Mouse (Mus musculus) testis, adult 2 months (tissue): ENCODE results near the gene 4931429L15Rik. TPM values are rescaled to one million over a fixed set of nuclear protein-coding genes. Genes with fewer than 3 reads are reported as not detected.
A peak's percentile ranks its signal among the peaks of the same experiment; 100 is the strongest.

Source experiments
- H3K27ac ChIP-seq: fragments of 200-500 bp; 2 replicates; pipeline ENCODE4 v1.5.1; 2012; ENCODE audit warnings: low read depth, low read length; ENCODE audit not compliant: control insufficient read depth, insufficient read depth
- H3K27me3 ChIP-seq: fragments of 200-500 bp; 2 replicates; pipeline ENCODE4 v1.6.1; 2012; ENCODE audit warnings: mild to moderate bottlenecking, low read length, moderate library complexity; ENCODE audit not compliant: control insufficient read depth, insufficient read depth
- H3K36me3 ChIP-seq: fragments of 200-500 bp; 2 replicates; pipeline ENCODE4 v1.6.1; 2012; ENCODE audit warnings: mild to moderate bottlenecking, low read length; ENCODE audit not compliant: control insufficient read depth, insufficient read depth
- H3K4me1 ChIP-seq: fragments of 200-500 bp; 2 replicates; pipeline ENCODE4 v1.6.1; 2012; ENCODE audit warnings: low read length; ENCODE audit not compliant: control insufficient read depth, insufficient read depth
- H3K4me3 ChIP-seq: fragments of 200-500 bp; 2 replicates; pipeline ENCODE4 v1.5.1; 2012; ENCODE audit warnings: low read depth, mild to moderate bottlenecking, low read length, moderate library complexity, mixed read lengths; ENCODE audit not compliant: control insufficient read depth
- CTCF ChIP-seq: fragments of 200-500 bp; IDR thresholded peaks from 2 replicates; pipeline ENCODE4 v1.5.1; 2012; ENCODE audit warnings: low read depth, mild to moderate bottlenecking, inconsistent platforms, low read length, moderate library complexity; ENCODE audit not compliant: control insufficient read depth, insufficient read depth, insufficient replicate concordance
- POLR2A ChIP-seq: fragments of 200-500 bp; IDR thresholded peaks from 2 replicates; pipeline ENCODE4 v1.6.1; 2012; ENCODE audit warnings: low read depth, mild to moderate bottlenecking, inconsistent platforms, low read length, moderate library complexity; ENCODE audit not compliant: control insufficient read depth
- polyA plus RNA-seq: library from polyadenylated mRNA; depleted of rRNA; stranded (reverse); fragments of >200 nt; gene quantifications from 2 replicates; pipeline ENCODE4 v1.2.3, GENCODE M21; 2012

The 4931429L15Rik gene
- polyA plus RNA-seq, 1 experiment: 180 TPM

GRCm38 (mm10) chr9:46334471-46335025 lies 14.8 kb upstream of the 4931429L15Rik start:
- H3K27me3 ChIP-seq: peaks cover 3% of the 10 kb centered on the region
- no peaks in the 10 kb centered on the region for H3K36me3 ChIP-seq
- no peak overlapping the region for H3K27ac ChIP-seq
- peaks cover 19% of the 10 kb centered on the region for H3K4me1 ChIP-seq
- no peak for TF ChIP-seq POLR2A
- peak overlapping the region; percentile 26 for H3K4me3 ChIP-seq

DNA sequence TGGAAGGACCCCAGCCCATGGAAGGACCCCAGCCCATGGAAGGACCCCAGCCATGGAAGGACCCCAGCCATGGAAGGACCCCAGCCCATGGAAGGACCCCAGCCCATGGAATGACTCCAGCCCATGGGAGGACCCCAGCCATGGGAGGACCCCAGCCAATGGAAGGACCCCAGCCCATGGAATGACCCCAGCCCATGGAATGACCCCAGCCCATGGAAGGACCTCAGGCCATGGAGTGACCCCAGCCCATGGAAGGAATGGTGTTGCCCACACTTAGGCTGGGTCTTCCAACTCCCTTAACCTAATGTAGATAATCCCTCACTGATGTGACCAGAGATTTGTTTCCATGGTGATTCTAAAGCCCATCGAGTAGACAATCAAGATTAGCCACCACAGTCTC lies 11.5 kb upstream of the 4931429L15Rik start:
- H3K4me3 ChIP-seq: peak overlapping the region; percentile 91
- H3K36me3 ChIP-seq: no peaks in the 10 kb centered on the region
- peaks cover 28% of the 10 kb centered on the region for H3K4me1 ChIP-seq
- no peak overlapping the region for H3K27ac ChIP-seq
- TF ChIP-seq CTCF (no peak), POLR2A (no peak)
- H3K27me3 ChIP-seq: peaks cover 3% of the 10 kb centered on the region

- TF ChIP-seq CTCF (no peak), POLR2A (no peak; the same call in 1 of the 2 replicates)
- H3K27ac ChIP-seq: peak overlapping the region; percentile 40
- H3K4me3 ChIP-seq: peak overlapping the region; percentile 91
- H3K27me3 ChIP-seq: peaks cover 3% of the 10 kb centered on the region
- H3K36me3 ChIP-seq: no peaks in the 10 kb centered on the region
- peaks cover 28% of the 10 kb centered on the region for H3K4me1 ChIP-seq
Observed at GRCm38 (mm10) chr9:46330586-46330895, 10.8 kb upstream of the 4931429L15Rik start.

DNA sequence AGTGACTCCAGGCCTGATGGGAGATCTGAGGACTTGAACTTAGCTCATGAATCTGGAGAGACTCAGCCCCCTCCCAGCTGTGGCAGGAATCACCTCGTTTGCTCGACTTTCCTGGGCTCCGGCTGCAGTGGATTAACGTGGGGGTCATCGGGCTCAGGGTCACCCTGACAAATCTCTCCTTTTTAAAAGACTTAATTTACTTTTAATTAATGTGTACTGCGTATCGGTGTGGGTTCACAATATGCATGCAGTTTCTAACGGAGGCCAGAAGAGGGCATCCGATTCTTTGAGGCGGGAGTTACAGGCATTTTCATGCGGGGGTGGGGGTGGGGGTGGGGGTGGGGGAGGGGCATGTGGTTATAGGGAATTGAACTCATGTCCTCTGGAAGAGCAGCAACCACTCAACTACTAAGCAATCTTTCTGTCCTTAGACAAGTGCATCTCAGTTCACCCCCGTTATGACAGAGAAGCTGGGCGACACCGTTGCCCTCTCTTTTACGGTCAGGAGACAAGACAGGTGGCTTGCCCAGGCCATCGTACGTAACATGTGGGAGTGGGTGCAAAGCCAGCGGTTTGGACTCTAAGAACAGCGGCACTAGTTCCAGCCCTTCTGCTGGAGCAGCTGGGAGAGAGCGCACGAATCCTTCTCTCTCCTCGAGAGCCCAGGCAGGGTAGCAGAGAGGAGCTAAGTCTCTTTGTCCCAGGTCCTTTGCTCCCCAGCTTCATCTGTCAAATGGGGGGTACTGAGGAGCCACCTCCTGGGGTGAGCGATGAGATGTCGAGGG lies 10.2 kb upstream of the 4931429L15Rik start:
- H3K4me3 ChIP-seq: peak overlapping the region; percentile 96
- TF ChIP-seq POLR2A (no peak; the same call in 1 of the 2 replicates), CTCF (no peak)
- H3K27me3 ChIP-seq: peaks cover 3% of the 10 kb centered on the region
- H3K27ac ChIP-seq: peak overlapping the region; percentile 40
- H3K36me3 ChIP-seq: no peaks in the 10 kb centered on the region
- H3K4me1 ChIP-seq: peaks cover 25% of the 10 kb centered on the region

- Histone ChIP-seq H3K36me3 (no peaks in the 10 kb centered on the region), H3K4me3 (peak overlapping the region; percentile 96), H3K27me3 (peaks cover 3% of the 10 kb centered on the region), H3K27ac (peak overlapping the region; percentile 76; the same call in 1 of the 2 replicates), H3K4me1 (peaks cover 17% of the 10 kb centered on the region)
- TF ChIP-seq POLR2A (no peak), CTCF (no peak)
Observed at GRCm38 (mm10) chr9:46329250-46329648, 9.5 kb upstream of the 4931429L15Rik start.

DNA sequence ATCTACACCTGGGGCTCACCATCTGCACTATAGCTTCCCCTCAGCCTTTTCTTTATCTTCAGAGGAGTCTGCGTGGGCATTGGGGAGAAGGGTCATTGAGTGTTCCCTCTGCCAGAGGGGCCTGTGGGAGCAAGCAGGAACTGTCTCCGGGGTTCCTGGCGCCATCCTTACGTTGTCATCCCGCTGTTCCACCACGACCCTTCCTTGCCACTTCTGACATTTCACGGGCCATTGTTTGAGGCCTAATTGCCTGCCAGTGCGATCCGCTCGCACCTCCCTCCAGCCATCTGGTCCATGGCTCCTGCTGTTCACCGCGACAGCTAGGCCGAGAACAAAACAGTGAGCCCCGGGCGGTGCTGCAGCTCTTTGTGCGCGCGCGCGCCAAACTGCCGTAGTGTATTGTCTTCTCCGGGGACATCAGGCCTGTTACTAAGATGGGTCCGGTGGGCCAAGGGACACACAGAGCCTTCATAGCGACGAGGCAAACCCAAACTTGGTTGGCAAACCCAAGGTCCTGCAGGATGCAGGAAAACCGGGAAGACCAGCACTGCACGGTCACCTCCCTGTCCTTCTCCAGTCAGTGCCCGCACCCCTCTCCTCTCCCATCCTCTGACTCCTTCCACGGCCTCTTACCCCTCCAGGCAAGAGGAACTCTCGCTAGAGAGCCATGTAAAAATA lies 8.9 kb upstream of the 4931429L15Rik start:
- Histone ChIP-seq H3K4me3 (peak overlapping the region; percentile 96), H3K4me1 (peaks cover 17% of the 10 kb centered on the region), H3K27me3 (peaks cover 3% of the 10 kb centered on the region), H3K27ac (peak overlapping the region; percentile 76), H3K36me3 (no peaks in the 10 kb centered on the region)
- TF ChIP-seq CTCF (no peak), POLR2A (peak; percentile 50; the same call in 1 of the 2 replicates)
